Mouse (Mus musculus): ENCODE data around the gene Pou2f3.

GRCm38 (mm10) chr9:43252790-43253189, 42.6 kb upstream of the Pou2f3 start:
- no peak for TF ChIP-seq POLR2A (IDR thresholded peaks at IDR 0.05; ENCODE audit: low read depth, low read length)
- no peak for TF ChIP-seq CTCF (conservative IDR thresholded peaks at IDR 0.05; ENCODE audit: insufficient read depth, insufficient read length, low read depth, low read length)
